Mouse (Mus musculus): Measurements from ENCODE around the gene Map3k11.

The Map3k11 gene

GRCm38 (mm10) chr19:5688200-5689087 lies at the start of gene Map3k11, which contains the start of gene Pcnx3:
Gene Map3k11 (plus strand): TSS chr19:5688742.
Gene Pcnx3 (minus strand): TSS chr19:5688908.
- peak; percentile 99 for DNase-seq (ENCODE audit: low read depth)

- no peak for DNase-seq (ENCODE audit: low read depth)
Observed at GRCm38 (mm10) chr19:5640339-5640738, 48.2 kb upstream of the Map3k11 start.

GRCm38 (mm10) chr19:5641021-5641420 lies 47.5 kb upstream of the Map3k11 start:
- no peak for DNase-seq (ENCODE audit: low read depth)

GRCm38 (mm10) chr19:5641641-5642040 lies 46.9 kb upstream of the Map3k11 start:
- no peak for DNase-seq (ENCODE audit: low read depth)

GRCm38 (mm10) chr19:5645280-5645679 lies 43.3 kb upstream of the Map3k11 start:
- DNase-seq (ENCODE audit: low read depth): no peak

GRCm38 (mm10) chr19:5646731-5647330 lies 41.7 kb upstream of the Map3k11 start:
- no peak for DNase-seq (ENCODE audit: low read depth)

- DNase-seq (ENCODE audit: low read depth): no peak
Observed at GRCm38 (mm10) chr19:5647791-5648190, 40.8 kb upstream of the Map3k11 start.

GRCm38 (mm10) chr19:5648401-5649297 lies 39.9 kb upstream of the Map3k11 start:
- peak; percentile 91 for DNase-seq (ENCODE audit: low read depth)

GRCm38 (mm10) chr19:5649298-5649741 lies 39.2 kb upstream of the Map3k11 start:
- DNase-seq (ENCODE audit: low read depth): no peak

- DNase-seq (ENCODE audit: low read depth): no peak
Observed at GRCm38 (mm10) chr19:5651502-5652274, 36.9 kb upstream of the Map3k11 start.

- DNase-seq (ENCODE audit: low read depth): no peak
Observed at GRCm38 (mm10) chr19:5652570-5652969, 36.0 kb upstream of the Map3k11 start.

- no peak for DNase-seq (ENCODE audit: low read depth)
Observed at GRCm38 (mm10) chr19:5653969-5654719, 34.4 kb upstream of the Map3k11 start.

- DNase-seq (ENCODE audit: low read depth): no peak
Observed at GRCm38 (mm10) chr19:5654720-5655298, 33.7 kb upstream of the Map3k11 start.

- DNase-seq (ENCODE audit: low read depth): peak; percentile 49
Observed at GRCm38 (mm10) chr19:5660942-5661751, 27.4 kb upstream of the Map3k11 start.

GRCm38 (mm10) chr19:5662310-5662709 lies 26.2 kb upstream of the Map3k11 start:
- DNase-seq (ENCODE audit: low read depth): peak; percentile 64

- DNase-seq (ENCODE audit: low read depth): peak; percentile 93
Observed at GRCm38 (mm10) chr19:5662981-5663913, 25.3 kb upstream of the Map3k11 start, which contains the start of gene Sipa1. Gene Sipa1 (minus strand): TSS chr19:5663707.

- no peak for DNase-seq (ENCODE audit: low read depth)
Observed at GRCm38 (mm10) chr19:5664669-5665257, 23.8 kb upstream of the Map3k11 start.

GRCm38 (mm10) chr19:5665465-5665864 lies 23.1 kb upstream of the Map3k11 start:
- DNase-seq (ENCODE audit: low read depth): no peak
